ENCODE assay signal across 28 mouse cellular contexts in the genomic region with DNA sequence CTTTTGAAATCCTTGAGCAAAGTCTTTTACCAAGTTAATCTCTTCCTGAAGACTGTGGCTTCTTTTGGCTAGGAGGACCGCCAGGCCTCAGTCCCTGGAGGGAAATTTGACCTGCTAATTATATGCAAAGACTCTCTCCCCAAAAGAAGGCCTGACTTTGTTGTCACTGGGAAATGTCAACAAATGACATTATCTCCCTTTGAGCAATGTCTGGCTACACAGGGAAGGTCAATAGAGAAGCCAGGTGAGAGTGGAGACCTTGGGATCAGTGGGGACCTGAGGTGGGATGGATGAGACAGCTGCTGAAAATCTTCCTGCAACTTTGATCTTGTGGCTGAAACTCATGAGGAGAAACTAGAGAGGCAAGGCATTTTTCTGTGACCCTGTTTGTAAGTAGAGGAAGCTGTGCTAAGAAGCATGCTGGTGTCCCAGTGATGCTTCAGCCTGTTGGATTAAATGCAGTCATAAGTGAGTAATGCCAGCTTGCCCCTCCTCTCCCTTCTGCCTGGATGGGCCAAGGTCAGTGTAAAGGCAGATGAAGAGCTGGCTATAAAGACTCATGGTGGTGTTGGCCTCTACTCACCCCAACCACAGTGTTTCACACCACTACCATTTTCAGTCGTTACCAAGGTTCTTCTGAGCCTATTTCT.
DNase-seq lines count a peak whose midpoint lies in the region; ATAC-seq and TF ChIP-seq lines count a peak whose summit lies in the region.
"Had no signal": no experiment of that assay in that cellular context is flagged by ENCODE, and none has a peak within 500 bp of the region (broad histone marks: within the 10 kb centered on the region; RNA-seq: fewer than 3 reads in every experiment).

No protein-coding gene starts in this region.

- peak overlapping the region; percentile 9; the same call in 1 of the 2 replicates for H3K27ac ChIP-seq in midbrain, embryonic 10.5 days (replicated peaks)
- no peak overlapping the region for H3K27ac ChIP-seq in midbrain, embryonic 13.5 days
- H3K27ac ChIP-seq in liver, embryonic 13.5 days, result peak overlapping the region; percentile 69
- peak overlapping the region; percentile 90 for H3K27ac ChIP-seq in liver, postnatal 0 days (ENCODE audit: low read depth)
- H3K27ac ChIP-seq: embryonic facial prominence, embryonic 10.5 days; embryonic facial prominence, embryonic 13.5 days; forebrain, embryonic 12.5 days; forebrain, embryonic 15.5 days; heart, adult 2 months; heart, embryonic 10.5 days; heart, embryonic 13.5 days; hindbrain, embryonic 12.5 days; hindbrain, embryonic 15.5 days had no signal

- WGBS in midbrain, embryonic 10.5 days, result 33% methylated on average over 2 of the region's 2 CpGs
- WGBS in midbrain, embryonic 13.5 days, result 62% methylated on average over 2 of the region's 2 CpGs
- WGBS in liver, embryonic 13.5 days (ENCODE audit: insufficient replicate concordance), result 40% methylated on average over 2 of the region's 2 CpGs
- 42% methylated on average over 2 of the region's 2 CpGs for WGBS in liver, postnatal 0 days (ENCODE audit: insufficient replicate concordance)

- no peaks in the 10 kb centered on the region; the same call in 1 of the 2 replicates for H3K36me3 ChIP-seq in midbrain, embryonic 10.5 days
- no peaks in the 10 kb centered on the region for H3K36me3 ChIP-seq in midbrain, embryonic 13.5 days
- H3K36me3 ChIP-seq in liver, embryonic 13.5 days, result no peaks in the 10 kb centered on the region
- H3K36me3 ChIP-seq in liver, postnatal 0 days (replicated peaks; ENCODE audit: insufficient read depth, low read length), result no peaks in the 10 kb centered on the region
- H3K36me3 ChIP-seq: embryonic facial prominence, embryonic 10.5 days; embryonic facial prominence, embryonic 13.5 days; forebrain, embryonic 12.5 days; forebrain, embryonic 15.5 days; G1E; heart, embryonic 13.5 days; hindbrain, embryonic 12.5 days; hindbrain, embryonic 15.5 days had no signal

- no peak overlapping the region for H3K4me2 ChIP-seq in midbrain, embryonic 13.5 days (replicated peaks)
- no peak overlapping the region for H3K4me2 ChIP-seq in liver, embryonic 13.5 days
- H3K4me2 ChIP-seq in liver, postnatal 0 days (ENCODE audit: low read depth, low read length), result peak overlapping the region; percentile 39
- H3K4me2 ChIP-seq: embryonic facial prominence, embryonic 13.5 days; forebrain, embryonic 12.5 days; forebrain, embryonic 15.5 days; heart, embryonic 13.5 days; hindbrain, embryonic 12.5 days; hindbrain, embryonic 15.5 days had no signal

- no peak for TF ChIP-seq CTCF in liver, postnatal 0 days (IDR thresholded peaks at IDR 0.05; ENCODE audit: low read depth)

- TF ChIP-seq EP300 in liver, postnatal 0 days (IDR thresholded peaks at IDR 0.05; ENCODE audit: low read depth), result 0 out of 2 replicates have a peak, but pooled peaks have one; percentile 48

- DNase-seq in adrenal gland, adult 2 months, result peak; percentile 67
- DNase-seq in adrenal gland, postnatal 4 days (ENCODE audit: low spot score in 2 of 2), result no peak
- no peak for DNase-seq in midbrain, embryonic 10.5 days (ENCODE audit: low spot score)
- DNase-seq in liver, embryonic 13.5 days, result no peak
- DNase-seq in liver, postnatal 0 days, result no peak
- no peak for DNase-seq in lung, postnatal 25 days (ENCODE audit: low spot score)
- DNase-seq: B cell, adult 2 months; cerebellum, adult 11 months; cerebellum, adult 2 months; cerebellum, adult 9-11 months; cerebellum, postnatal 25 days; gastrocnemius, postnatal 10 days; gastrocnemius, postnatal 36 days; heart, adult 2 months; heart, postnatal 14 days had no signal

- H3K9me3 ChIP-seq in midbrain, embryonic 10.5 days (replicated peaks), result peaks cover 6% of the 10 kb centered on the region
- H3K9me3 ChIP-seq in midbrain, embryonic 13.5 days, result peaks cover 3% of the 10 kb centered on the region; the same call in 1 of the 2 replicates
- H3K9me3 ChIP-seq in liver, embryonic 13.5 days (replicated peaks), result no peaks in the 10 kb centered on the region
- peaks cover 4% of the 10 kb centered on the region; the same call in 1 of the 2 replicates for H3K9me3 ChIP-seq in liver, postnatal 0 days (ENCODE audit: low read length)
- H3K9me3 ChIP-seq: forebrain, embryonic 15.5 days; hindbrain, embryonic 15.5 days had no signal

- H3K4me1 ChIP-seq in midbrain, embryonic 10.5 days, result peaks cover 31% of the 10 kb centered on the region
- peaks cover 9% of the 10 kb centered on the region; the same call in 1 of the 2 replicates for H3K4me1 ChIP-seq in midbrain, embryonic 13.5 days (replicated peaks)
- peaks cover 5% of the 10 kb centered on the region; the same call in 1 of the 2 replicates for H3K4me1 ChIP-seq in liver, embryonic 13.5 days (replicated peaks)
- no peaks in the 10 kb centered on the region for H3K4me1 ChIP-seq in liver, postnatal 0 days (ENCODE audit: insufficient read depth)
- H3K4me1 ChIP-seq: forebrain, embryonic 15.5 days; hindbrain, embryonic 12.5 days had no signal

- no peak overlapping the region for H3K9ac ChIP-seq in midbrain, embryonic 13.5 days (replicated peaks)
- H3K9ac ChIP-seq in liver, embryonic 13.5 days, result no peak overlapping the region
- peak overlapping the region; percentile 46; the same call in 1 of the 2 replicates for H3K9ac ChIP-seq in liver, postnatal 0 days (replicated peaks)
- H3K9ac ChIP-seq: embryonic facial prominence, embryonic 13.5 days; forebrain, embryonic 12.5 days; forebrain, embryonic 15.5 days; heart, embryonic 13.5 days; hindbrain, embryonic 12.5 days; hindbrain, embryonic 15.5 days had no signal

- H3K4me3 ChIP-seq in midbrain, embryonic 10.5 days, result no peak overlapping the region
- H3K4me3 ChIP-seq in midbrain, embryonic 13.5 days (replicated peaks), result no peak overlapping the region
- H3K4me3 ChIP-seq in liver, embryonic 13.5 days (replicated peaks), result no peak overlapping the region
- no peak overlapping the region for H3K4me3 ChIP-seq in liver, postnatal 0 days (ENCODE audit: low read depth, low read length)
- H3K4me3 ChIP-seq: embryonic facial prominence, embryonic 10.5 days; embryonic facial prominence, embryonic 13.5 days; erythroblast, embryonic 14.5 days; forebrain, embryonic 12.5 days; forebrain, embryonic 15.5 days; heart, adult 2 months; heart, embryonic 10.5 days; heart, embryonic 13.5 days; hindbrain, embryonic 12.5 days; hindbrain, embryonic 15.5 days had no signal

- ATAC-seq in midbrain, embryonic 13.5 days, result no peak
- no peak for ATAC-seq in liver, embryonic 13.5 days (ENCODE audit: low read depth)
- ATAC-seq in liver, postnatal 0 days, result peak; percentile 86
- ATAC-seq in megakaryocyte-erythroid progenitor cell, adult 5-6 weeks (replicated peaks; ENCODE audit: low FRiP score, low TSS enrichment, poor library complexity, severe bottlenecking), result no peak
- ATAC-seq: forebrain, embryonic 15.5 days; Patski had no signal

- H3K27me3 ChIP-seq in midbrain, embryonic 10.5 days (ENCODE audit: low read depth, poor library complexity, severe bottlenecking), result 0 out of 2 replicates have a peak, but pooled peaks cover 5% of the 10 kb centered on the region
- H3K27me3 ChIP-seq in midbrain, embryonic 13.5 days, result 0 out of 2 replicates have a peak, but pooled peaks cover 3% of the 10 kb centered on the region
- no peaks in the 10 kb centered on the region for H3K27me3 ChIP-seq in liver, embryonic 13.5 days
- no peaks in the 10 kb centered on the region for H3K27me3 ChIP-seq in liver, postnatal 0 days (ENCODE audit: insufficient read depth, low read length)
- H3K27me3 ChIP-seq: embryonic facial prominence, embryonic 13.5 days; heart, embryonic 13.5 days; Patski had no signal
